10 mouse cellular contexts compared by ENCODE assay signal in the genomic region with DNA sequence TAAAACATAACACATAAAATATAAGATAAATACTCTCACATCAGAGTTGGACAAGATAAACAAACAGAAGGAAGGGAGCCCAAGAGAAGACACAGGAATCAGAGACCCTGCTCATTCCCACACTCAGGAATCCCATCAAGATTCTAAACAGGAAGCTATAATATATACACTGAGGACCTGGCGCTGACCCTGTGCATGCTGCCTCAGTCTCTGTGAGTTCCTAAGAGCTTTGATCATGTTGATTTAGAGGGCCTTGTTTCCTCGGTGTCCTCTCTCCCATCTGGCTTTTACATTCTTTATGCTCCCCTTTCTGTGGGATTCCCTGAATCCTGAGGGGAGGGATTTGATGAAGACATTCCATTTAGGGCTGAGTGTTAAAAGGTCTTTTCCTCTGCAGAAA. TPM values are rescaled to one million over a fixed set of nuclear protein-coding genes. Genes with fewer than 3 reads are reported as not detected.
DNase-seq lines count a peak whose midpoint lies in the region; ATAC-seq and TF ChIP-seq lines count a peak whose summit lies in the region.
"Had no signal": no experiment of that assay in that cellular context is flagged by ENCODE, and none has a peak within 500 bp of the region (broad histone marks: within the 10 kb centered on the region; RNA-seq: fewer than 3 reads in every experiment).

No protein-coding gene starts in this region.

- H3K27ac ChIP-seq in heart, embryonic 14.5 days (replicated peaks in 1 of 2; ENCODE audit: control insufficient read depth in 1 of 2, insufficient read depth in 1 of 2, low read depth in 2 of 2, low read length in 2 of 2) = peak overlapping the region; percentile 9 to 20; a peak in 2 of 4 replicates
- H3K27ac ChIP-seq in lung, embryonic 15.5 days = peak overlapping the region; percentile 69
- H3K27ac ChIP-seq in lung, postnatal 0 days (ENCODE audit: low read length) = peak overlapping the region; percentile 59; the same call in 1 of the 2 replicates
- H3K27ac ChIP-seq: liver, embryonic 15.5 days had no signal

- TF ChIP-seq EP300 in lung, postnatal 0 days (IDR thresholded peaks at IDR 0.05) = peak; percentile 76

- no peaks in the 10 kb centered on the region for H3K9me3 ChIP-seq in heart, embryonic 14.5 days (ENCODE audit: control insufficient read depth, low read length)
- H3K9me3 ChIP-seq in lung, embryonic 15.5 days = no peaks in the 10 kb centered on the region
- no peaks in the 10 kb centered on the region for H3K9me3 ChIP-seq in lung, postnatal 0 days (ENCODE audit: low read length)
- H3K9me3 ChIP-seq: liver, embryonic 15.5 days had no signal

- no peak for TF ChIP-seq CTCF in lung, adult 2 months (IDR thresholded peaks at IDR 0.05; ENCODE audit: insufficient read depth, low read length)
- no peak for TF ChIP-seq CTCF in lung, postnatal 0 days (IDR thresholded peaks at IDR 0.05)

- no peak for ATAC-seq in heart, embryonic 14.5 days (ENCODE audit: insufficient number of reproducible peaks, insufficient read depth, low FRiP score, low read depth)
- peak; percentile 81; the same call in 1 of the 2 replicates for ATAC-seq in lung, embryonic 15.5 days (ENCODE audit: borderline replicate concordance, extremely low read depth, low FRiP score, low TSS enrichment)
- peak; percentile 78 for ATAC-seq in lung, postnatal 0 days

- no peak for DNase-seq in heart, adult 11 months
- no peak for DNase-seq in lung, adult 2 months
- peak; percentile 45 for DNase-seq in lung, postnatal 0 days (ENCODE audit: low spot score)
- peak; percentile 49 for DNase-seq in yolk sac, embryonic 10.5 days (ENCODE audit: low spot score)
- no peak for DNase-seq in right cerebral cortex, adult 2 months (ENCODE audit: low spot score in 2 of 2)
- no peak for DNase-seq in spleen, adult 12 weeks (ENCODE audit: low spot score)
- DNase-seq: cerebellum, adult 9-11 months had no signal

- H3K36me3 ChIP-seq in heart, embryonic 14.5 days (ENCODE audit: control insufficient read depth, insufficient read depth, low read length) = no peaks in the 10 kb centered on the region
- H3K36me3 ChIP-seq in lung, embryonic 15.5 days = no peaks in the 10 kb centered on the region
- no peaks in the 10 kb centered on the region for H3K36me3 ChIP-seq in lung, postnatal 0 days (ENCODE audit: insufficient read depth, low read length)
- H3K36me3 ChIP-seq: liver, embryonic 15.5 days had no signal

- H3K4me2 ChIP-seq in heart, embryonic 14.5 days (ENCODE audit: low read length) = no peak overlapping the region
- no peak overlapping the region for H3K4me2 ChIP-seq in lung, embryonic 15.5 days
- H3K4me2 ChIP-seq in lung, postnatal 0 days (replicated peaks; ENCODE audit: low read depth, low read length) = no peak overlapping the region
- H3K4me2 ChIP-seq: liver, embryonic 15.5 days had no signal

- no peak overlapping the region for H3K9ac ChIP-seq in heart, embryonic 14.5 days (ENCODE audit: low read length)
- no peak overlapping the region for H3K9ac ChIP-seq in lung, embryonic 15.5 days
- no peak overlapping the region for H3K9ac ChIP-seq in lung, postnatal 0 days (replicated peaks; ENCODE audit: low read depth)
- H3K9ac ChIP-seq: liver, embryonic 15.5 days had no signal

- H3K27me3 ChIP-seq in heart, embryonic 14.5 days (ENCODE audit: control insufficient read depth, insufficient read depth, low read length) = no peaks in the 10 kb centered on the region
- H3K27me3 ChIP-seq in lung, embryonic 15.5 days = no peaks in the 10 kb centered on the region
- H3K27me3 ChIP-seq in lung, postnatal 0 days (replicated peaks; ENCODE audit: insufficient read depth, low read length) = no peaks in the 10 kb centered on the region
- H3K27me3 ChIP-seq: liver, embryonic 15.5 days had no signal

- no peak overlapping the region for H3K4me3 ChIP-seq in heart, embryonic 14.5 days (ENCODE audit: control insufficient read depth in 1 of 2, insufficient read depth in 1 of 2, low read depth in 1 of 2, low read length in 2 of 2)
- H3K4me3 ChIP-seq in lung, embryonic 15.5 days = no peak overlapping the region
- no peak overlapping the region for H3K4me3 ChIP-seq in lung, adult 2 months (replicated peaks; ENCODE audit: extremely low read depth, low read depth, low read length)
- no peak overlapping the region for H3K4me3 ChIP-seq in lung, postnatal 0 days (ENCODE audit: low read depth, low read length)
- H3K4me3 ChIP-seq: liver, embryonic 15.5 days had no signal

- WGBS in heart, embryonic 14.5 days = 47% methylated on average over 2 of the region's 2 CpGs
- 36% methylated on average over 2 of the region's 2 CpGs for WGBS in lung, embryonic 15.5 days
- 56% methylated on average over 2 of the region's 2 CpGs for WGBS in lung, adult 2 months
- 26% methylated on average over 2 of the region's 2 CpGs for WGBS in lung, postnatal 0 days

- TF ChIP-seq POLR2A in lung, adult 2 months (IDR thresholded peaks at IDR 0.05; ENCODE audit: borderline replicate concordance, extremely low read depth, low read depth, low read length) = no peak

- H3K4me1 ChIP-seq in heart, embryonic 14.5 days (ENCODE audit: control insufficient read depth in 2 of 2, insufficient read depth in 2 of 2, low read length in 2 of 2) = peaks cover 6 to 30% of the 10 kb centered on the region in 2 experiments
- peaks cover 12% of the 10 kb centered on the region for H3K4me1 ChIP-seq in lung, embryonic 15.5 days
- peaks cover 11% of the 10 kb centered on the region for H3K4me1 ChIP-seq in lung, adult 2 months (ENCODE audit: control insufficient read depth, insufficient read depth, low read length)
- no peaks in the 10 kb centered on the region; the same call in 1 of the 2 replicates for H3K4me1 ChIP-seq in lung, postnatal 0 days (ENCODE audit: insufficient read depth, low read depth, low read length)

RNA-seq across cellular contexts. Expression of gene Atp7a, which starts 18.4 kb away (rescaled TPM):
- 16.6 and 17.1 TPM in 2 replicates for polyA plus RNA-seq in heart, embryonic 14.5 days (2014; fragmentation: Nextera tagmentation; extraction: Ambion mirVana)
- 23.6 and 26.3 TPM in 2 replicates for polyA plus RNA-seq in lung, embryonic 15.5 days (2015; fragmentation: Nextera tagmentation; extraction: Ambion mirVana)
- polyA plus RNA-seq in lung, adult 2 months (2012; rRNA removed) = 5.4 and 7.9 TPM in 2 replicates
- polyA plus RNA-seq in lung, postnatal 0 days (2015; fragmentation: Nextera tagmentation; extraction: Ambion mirVana) = 20.5 and 23.7 TPM in 2 replicates

RNA-seq across cellular contexts. Expression of gene Cox7b, which starts 30.0 kb away (rescaled TPM):
- polyA plus RNA-seq in heart, embryonic 14.5 days (2014; fragmentation: Nextera tagmentation; extraction: Ambion mirVana) = 1,059 and 1,079 TPM in 2 replicates
- polyA plus RNA-seq in lung, embryonic 15.5 days (2015; fragmentation: Nextera tagmentation; extraction: Ambion mirVana) = 327 and 347 TPM in 2 replicates
- 42.6 and 60.5 TPM in 2 replicates for polyA plus RNA-seq in lung, adult 2 months (2012; rRNA removed)
- polyA plus RNA-seq in lung, postnatal 0 days (2015; fragmentation: Nextera tagmentation; extraction: Ambion mirVana) = 260 and 297 TPM in 2 replicates

RNA-seq across cellular contexts. Expression of gene Magt1, which starts 33.7 kb away (rescaled TPM):
- polyA plus RNA-seq in heart, embryonic 14.5 days (2014; fragmentation: Nextera tagmentation; extraction: Ambion mirVana) = 46.5 and 47.1 TPM in 2 replicates
- 61.6 and 68.4 TPM in 2 replicates for polyA plus RNA-seq in lung, embryonic 15.5 days (2015; fragmentation: Nextera tagmentation; extraction: Ambion mirVana)
- polyA plus RNA-seq in lung, adult 2 months (2012; rRNA removed) = 4.5 and 7.9 TPM in 2 replicates
- 27.8 and 39.2 TPM in 2 replicates for polyA plus RNA-seq in lung, postnatal 0 days (2015; fragmentation: Nextera tagmentation; extraction: Ambion mirVana)

Comparison
In these comparisons a context has a peak if more than half of its experiments do, and no peak if none do; other contexts are left out.
1. DNase-seq: peak in lung, postnatal 0 days (single experiment) and yolk sac, embryonic 10.5 days (single experiment); none in heart, adult 11 months (single experiment), lung, adult 2 months (single experiment), right cerebral cortex, adult 2 months (0 of 2) and spleen, adult 12 weeks (single experiment).
2. H3K27ac ChIP-seq: peak in every context shown above with its lines; median percentile 69 in lung, embryonic 15.5 days; 59 in lung, postnatal 0 days; 14 in heart, embryonic 14.5 days.